Mouse (Mus musculus) liver (tissue): ENCODE results near the gene Plxna1.

Source experiments
- DNase-seq: peaks from one replicate; pipeline ENCODE4 v3.0.0-alpha.2; 2020; ENCODE audit warnings: mixed read lengths

Gene Plxna1

DNA sequence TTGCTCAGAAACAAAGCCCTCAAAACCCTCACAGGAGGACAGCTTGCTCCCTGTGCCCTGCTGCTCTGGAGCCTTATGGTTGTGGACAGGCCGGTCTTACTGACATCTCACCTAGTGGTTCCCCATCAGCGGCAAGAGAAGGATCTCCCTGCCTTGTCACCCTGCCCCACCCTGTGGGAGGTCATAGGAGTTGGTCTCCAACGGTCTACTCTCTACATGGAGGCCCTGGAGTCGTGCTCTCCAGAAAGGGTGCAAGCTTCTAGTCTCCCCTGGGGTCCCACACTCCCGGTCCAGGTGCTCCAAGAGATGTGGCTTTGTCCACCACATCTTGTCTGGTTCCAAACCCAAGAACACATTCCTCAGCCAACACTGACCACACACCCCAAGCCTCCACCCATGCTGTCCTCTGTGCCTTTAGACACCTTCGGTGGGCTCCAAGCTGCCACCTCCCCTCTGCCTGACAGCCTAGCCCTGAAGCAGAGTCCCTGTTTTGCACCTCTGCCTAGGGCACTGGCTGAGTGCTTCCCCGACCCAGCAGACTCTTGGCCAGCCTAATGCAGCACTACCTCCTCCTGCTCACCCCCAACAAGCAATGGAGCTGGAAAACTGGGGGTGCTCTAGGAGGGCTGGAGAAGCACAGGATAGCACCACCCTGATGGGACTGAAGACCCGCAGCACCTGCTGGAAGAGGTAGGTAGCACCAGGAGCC, 1.6 kb downstream of the Plxna1 start:
- DNase-seq: no peak

DNA sequence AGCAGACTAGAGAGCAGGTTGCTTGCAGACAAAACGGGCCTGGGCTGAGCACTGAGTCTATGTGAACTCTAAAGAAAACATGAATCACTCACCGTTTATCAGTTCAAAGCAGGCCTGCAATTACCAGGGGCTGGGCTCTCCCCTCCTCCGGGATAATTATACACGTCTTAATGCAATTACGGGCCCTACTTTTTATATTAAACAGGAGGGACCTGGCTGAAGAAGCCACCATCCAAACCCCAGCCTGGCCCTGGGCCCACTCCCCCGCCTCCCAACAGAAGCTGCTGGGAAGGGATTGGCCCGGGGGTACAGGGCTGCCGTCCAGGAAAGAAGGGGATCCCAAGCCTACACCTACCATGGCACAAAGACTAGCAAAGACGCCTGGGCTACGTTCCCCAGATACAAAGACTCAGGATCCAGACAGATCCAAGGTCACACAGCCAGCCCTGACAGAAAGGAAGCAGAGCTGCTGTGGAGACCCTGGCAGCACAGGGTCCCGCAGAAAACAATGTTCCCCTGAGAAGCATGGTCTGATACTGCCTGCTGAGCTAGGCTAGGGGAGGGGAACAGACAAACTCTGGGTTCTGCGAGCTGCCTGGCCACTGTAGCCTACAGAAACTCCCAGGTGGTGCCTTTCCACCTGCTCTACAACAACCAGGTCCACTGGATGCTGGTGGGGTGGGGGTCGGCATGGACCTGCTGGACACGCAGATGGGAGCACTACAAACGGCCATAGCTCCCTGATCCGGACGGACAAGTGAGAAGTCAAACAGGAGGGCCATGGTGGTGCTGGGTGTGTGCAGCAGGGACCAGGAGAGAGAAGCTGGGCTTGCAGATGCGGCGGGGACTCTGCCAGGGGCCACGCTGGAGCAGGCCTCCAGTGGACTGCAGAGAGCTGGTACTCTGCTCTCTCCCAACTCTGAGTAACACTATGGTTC, 2.4 kb downstream of the Plxna1 start:
- no peak for DNase-seq

DNA sequence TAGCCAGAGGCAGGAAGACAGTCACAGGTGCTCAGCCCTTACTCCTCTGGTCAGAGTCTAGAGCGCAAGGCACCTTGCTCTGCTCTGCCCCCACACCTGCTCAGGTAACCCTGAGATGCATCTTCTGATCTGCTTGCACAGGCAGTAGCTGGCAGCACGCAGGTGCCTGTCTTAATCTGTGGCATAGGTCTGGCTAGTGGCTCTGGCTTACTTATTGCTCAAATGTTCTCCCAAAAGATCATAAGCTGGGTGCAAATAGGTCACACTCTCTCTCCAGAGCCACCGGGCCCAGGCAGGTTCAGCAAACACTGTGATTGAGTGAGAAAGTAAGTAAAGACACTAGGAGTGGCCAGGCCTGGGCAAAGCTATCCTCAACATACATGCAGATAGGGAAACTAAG, 3.2 kb downstream of the Plxna1 start:
- DNase-seq: no peak

DNA sequence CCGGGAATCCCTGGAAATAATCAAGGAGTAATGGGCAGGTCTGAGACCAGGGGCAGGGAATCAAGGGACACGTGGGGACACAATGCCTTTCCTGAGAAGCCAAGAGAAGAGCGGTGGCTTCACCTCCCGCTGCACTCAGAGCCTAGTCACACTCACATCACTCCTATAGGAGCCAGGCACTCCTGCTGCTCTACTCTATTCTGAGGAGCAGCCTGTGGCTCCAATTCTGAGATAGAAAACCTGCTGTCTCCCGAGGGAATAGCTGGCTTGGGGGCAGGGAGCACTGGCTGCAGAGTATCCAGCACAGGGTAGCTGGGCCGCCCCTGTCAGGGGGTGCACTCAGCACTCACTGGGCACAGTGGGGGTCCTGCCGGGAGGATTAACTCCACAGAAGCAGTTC, 6.8 kb downstream of the Plxna1 start:
- no peak for DNase-seq

DNA sequence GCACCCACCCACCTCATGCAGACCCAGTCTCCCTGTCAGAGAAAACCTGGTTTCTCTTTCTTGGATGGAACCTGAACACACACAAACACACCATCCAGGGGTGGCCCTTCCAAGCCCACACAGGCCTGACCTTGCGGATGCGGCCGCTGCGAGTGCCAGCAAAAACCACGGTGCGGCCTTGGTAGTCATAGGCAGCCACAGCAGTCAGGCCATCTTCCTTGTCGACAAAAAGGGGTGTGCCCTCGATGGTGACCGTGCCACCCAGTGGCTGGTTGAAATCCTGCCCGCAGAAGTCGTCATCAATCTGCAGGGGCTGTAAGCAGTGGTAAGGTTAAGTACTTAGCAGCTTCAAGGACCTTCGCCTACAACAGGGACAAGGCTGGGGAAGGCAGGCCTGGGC, 7.7 kb downstream of the Plxna1 start:
- DNase-seq: no peak

DNA sequence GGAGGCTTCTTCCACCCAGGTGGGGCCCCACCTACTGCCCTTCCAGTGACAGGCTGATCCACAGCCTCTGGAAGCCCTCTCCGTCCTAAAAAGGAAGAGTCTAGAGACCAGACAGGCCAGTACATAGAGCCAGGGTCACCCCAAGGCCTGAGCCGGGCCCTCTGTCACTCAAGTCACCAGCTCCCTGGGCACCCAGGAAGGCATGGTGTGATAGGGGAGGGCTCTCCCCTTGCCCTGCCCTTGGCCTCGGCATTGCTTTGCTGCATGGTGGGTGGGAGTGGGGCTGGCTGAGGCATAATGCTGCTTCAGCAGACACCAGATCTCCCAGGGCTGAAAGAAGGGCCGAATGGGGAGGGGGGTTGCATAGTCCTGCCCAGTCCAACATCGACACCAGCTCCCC, 8.3 kb downstream of the Plxna1 start:
- no peak for DNase-seq

DNA sequence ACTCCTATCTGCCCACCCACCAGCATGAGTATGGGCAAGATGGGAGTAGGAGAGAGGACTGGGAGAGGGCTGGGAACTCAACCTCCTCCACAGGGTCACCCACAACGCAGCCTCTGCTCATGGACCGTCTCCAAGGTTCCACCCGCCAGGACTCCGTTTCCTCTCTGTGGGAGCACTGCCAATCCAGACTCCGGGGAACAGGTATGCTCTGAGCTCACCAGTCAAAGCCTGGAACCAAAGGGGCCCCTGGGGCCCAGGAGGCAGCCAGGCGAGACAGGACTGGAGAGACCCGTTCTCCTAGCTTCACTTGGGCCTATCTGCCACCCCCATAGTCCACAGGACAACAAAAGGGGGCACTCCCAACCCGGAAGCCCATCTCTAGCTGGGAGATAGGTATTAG, 9.3 kb downstream of the Plxna1 start:
- no peak for DNase-seq

DNA sequence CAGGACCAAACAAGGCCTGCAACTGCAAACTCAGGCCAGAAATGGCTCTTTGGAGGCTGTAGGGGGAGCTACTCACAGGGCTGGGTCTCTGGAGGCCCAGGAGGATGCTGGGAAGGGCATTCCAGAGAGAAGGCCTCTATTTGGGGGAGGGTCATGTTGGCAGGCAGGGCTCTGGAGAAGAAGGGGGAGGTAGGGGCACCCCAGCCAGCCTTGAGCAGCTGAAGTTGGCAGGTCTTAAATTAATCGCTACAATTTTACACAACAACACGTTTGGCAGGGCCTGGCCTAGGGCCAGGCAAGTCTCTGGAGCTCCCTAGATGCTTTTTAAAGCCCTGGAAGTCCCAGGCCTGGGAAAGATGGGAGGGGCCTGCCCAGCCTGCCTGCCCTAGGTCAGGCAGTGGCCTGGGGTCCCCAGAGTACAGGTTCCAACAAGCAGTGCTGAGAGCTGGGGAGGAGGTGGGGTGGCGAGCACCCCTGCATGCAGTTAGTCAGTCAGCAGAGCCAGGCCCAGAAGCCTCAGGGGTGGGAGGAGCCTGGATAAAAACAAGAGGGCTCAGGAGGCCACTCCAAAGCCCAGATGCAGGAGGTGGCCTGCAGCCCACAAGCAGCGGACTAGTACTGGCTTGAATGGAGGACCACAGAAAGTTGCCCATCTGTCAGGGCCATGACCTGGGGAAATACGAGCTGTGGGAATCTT, 10.8 kb downstream of the Plxna1 start:
- no peak for DNase-seq

DNA sequence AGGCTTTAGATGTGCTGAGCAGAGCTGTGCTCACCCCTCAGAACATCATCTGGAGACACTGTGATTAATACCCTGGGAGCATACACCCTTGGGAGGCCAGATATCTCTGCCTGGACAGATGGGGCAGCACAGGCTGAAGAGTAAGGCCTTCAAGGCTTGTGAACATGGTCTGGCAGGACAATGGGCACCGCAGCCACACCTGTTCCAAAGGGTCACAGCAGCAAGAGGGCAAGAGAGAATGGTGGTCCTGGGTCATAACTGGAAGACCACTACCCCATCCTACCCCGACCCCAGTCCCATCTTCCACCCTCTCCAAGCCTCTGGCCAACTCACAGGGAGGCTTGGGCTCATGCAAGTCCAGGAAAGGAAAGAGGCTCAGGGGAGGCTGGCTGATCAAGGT, 11.9 kb downstream of the Plxna1 start:
- DNase-seq: no peak

DNA sequence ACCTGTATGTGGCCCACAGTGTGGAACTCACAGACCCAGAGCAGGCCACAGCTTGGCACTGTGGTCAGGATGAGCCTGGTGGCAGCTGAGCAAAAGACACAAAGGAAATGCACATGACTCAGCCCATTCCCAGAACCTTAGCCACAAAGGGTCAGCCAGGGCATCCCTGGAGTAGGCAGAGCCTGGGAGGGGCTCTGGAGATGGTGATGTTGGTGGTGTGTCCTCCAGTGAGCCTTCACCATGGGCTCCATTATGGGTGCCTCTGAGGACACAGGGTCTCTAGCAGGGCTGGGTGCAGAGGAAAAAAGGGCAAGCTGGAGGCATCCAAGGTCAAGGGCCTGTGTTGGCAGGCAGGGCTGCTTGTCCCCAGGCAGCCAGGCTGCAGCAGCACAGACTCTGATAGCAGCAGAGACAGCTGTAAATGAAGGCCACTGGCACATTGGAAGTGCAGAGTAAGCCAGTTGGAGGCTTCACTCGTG, 12.3 kb downstream of the Plxna1 start:
- DNase-seq: no peak

DNA sequence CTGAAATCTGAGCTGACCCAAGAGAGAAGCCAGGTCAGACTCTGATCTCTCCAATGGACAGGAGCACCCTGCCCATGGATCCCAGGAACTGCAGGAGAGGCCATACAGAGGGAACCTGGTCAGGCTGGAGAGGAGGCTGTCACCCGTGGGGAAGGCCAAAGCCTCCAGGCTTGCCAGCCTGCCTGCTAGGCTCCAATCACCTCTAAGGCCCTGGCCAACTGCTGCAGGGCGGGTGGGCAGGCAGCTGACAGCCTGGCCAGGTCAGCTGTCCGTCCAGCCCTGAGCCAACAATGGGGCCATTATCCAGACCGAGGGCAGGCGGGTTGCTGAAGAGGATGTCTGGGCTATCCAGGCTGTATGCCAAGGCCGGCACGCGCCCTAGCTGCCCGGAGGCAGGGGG, 14.1 kb downstream of the Plxna1 start:
- DNase-seq: no peak

DNA sequence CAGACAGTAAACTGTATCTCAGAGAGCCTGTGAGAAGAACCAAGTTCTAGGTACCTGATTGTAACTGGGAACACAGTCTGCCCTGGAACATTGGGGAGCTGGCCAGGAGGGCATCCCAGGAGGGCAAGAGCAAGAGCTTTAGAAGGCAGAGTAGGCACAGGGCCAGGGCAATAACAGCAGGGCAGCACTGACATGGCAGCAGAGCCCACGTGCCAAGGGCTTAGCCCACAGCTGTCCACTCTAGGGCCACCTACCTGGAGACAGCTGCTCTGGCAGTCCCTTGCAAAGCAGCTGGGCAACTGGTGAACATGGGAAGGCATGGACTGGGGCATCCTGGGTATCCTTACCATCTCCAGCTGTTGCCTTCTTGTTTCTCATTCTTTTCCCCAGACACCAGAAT, 14.6 kb downstream of the Plxna1 start:
- DNase-seq: no peak

DNA sequence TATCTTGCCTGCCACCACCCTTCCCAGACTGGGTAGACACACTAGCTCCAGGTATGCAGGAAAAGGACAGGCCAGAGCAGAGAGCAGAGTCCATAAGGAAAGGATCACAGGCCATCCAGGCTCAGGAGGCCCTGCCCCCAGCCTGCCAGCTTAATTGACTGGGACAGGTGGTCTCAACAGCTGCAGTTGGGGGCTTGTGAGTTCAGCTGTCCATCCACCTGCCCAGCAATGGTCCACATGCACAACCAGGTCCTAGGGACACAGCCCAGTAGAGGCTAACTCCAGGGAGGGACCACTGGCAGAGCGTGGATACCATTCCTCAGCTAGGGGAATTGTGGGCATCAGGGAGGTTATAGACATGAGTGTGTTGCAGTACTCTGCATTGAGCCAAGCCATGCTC, 16.6 kb downstream of the Plxna1 start:
- no peak for DNase-seq

DNA sequence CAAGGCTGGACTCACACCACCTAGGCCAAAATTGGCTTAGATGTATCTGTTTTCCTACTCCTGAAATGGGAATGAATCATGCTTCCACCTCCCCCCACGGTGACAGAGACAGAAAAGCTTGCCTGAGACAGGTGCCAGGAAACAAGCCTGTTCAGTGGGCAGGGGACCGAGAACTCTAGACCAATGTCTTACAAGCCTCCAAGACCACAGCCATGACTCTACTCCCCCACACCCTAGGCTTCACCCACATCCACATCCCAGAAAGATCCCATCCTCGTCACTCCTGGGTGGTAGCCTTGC, 17.0 kb downstream of the Plxna1 start:
- DNase-seq: no peak

DNA sequence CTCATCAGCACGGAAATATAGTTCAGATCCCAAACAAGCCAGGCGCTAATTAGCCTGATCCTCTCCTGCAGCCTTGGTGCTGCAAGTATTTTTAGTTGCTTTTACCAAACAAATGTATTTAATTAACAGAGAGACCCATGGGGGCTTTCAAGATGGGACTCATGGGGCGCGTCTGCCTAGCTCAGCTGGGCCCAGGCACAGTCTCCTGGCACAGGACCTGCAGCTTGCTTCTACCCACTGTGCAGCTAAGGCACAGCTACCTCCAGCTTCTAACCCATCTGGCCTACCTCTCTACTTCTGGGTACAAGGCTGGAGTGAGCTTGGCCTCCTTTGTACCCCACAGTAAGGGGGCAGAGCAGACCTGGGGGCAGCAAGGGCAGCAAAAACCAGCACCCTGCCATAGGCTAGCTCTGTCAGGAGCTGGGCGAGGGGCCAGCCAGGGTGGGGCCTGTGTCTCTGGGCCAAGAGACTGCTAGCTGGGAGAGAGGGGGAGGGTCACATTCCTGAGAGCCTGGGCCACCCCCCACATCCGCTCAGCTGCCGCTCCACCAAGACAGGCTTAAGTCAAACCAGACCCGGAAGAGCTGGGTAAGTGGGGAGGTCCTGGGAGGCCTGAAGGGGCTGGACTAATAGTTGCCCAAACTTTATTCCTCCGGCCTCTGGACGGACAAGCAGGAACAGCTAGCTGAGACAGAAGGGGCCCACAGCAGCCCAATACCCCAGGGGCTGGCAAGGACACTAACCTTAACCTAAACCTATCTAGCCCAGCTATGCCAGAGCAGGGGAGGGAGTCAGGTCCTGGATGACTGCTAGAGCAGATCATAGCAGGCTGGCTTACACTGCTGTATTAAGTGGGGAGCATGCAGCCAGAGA, 17.6 kb downstream of the Plxna1 start:
- peak; percentile 69 for DNase-seq

DNA sequence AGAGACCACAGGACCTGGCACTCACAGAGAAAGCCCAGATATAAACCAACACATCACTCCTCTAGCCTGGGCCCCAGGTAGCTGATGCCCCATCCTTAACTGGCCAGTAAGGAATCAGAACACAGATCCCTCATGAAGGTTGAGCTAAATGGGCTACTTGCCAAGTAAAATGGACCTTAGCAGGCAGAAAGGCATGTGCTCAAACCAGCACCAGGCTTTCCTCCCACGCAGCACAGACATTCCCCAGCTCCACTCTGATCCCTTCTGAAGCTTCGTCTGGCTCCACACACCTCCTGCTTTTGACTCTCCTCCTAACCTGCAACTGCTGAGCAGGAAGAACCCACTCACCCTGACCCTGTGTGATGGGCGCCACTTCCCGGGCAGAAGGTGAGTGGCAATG, 20.4 kb downstream of the Plxna1 start:
- no peak for DNase-seq

DNA sequence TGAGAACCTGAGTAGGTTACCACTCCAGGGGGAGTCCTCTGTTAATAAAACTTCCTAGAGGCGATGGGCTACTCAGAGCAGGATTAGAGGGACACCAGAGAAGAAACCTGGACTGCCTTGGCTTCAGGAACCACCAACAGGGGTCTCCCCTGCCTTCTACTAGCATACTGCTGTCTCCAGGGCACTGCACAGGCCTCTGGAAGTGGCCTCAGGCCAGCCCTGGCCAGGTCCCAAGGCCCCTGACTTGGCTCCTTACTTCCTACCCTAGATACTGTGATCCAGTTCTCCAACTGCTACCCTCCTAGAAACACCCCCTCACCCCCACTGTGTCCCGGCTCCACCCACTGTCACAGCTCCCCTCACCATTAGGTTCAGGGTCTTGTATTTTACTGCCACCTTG, 23.0 kb downstream of the Plxna1 start:
- DNase-seq: no peak

DNA sequence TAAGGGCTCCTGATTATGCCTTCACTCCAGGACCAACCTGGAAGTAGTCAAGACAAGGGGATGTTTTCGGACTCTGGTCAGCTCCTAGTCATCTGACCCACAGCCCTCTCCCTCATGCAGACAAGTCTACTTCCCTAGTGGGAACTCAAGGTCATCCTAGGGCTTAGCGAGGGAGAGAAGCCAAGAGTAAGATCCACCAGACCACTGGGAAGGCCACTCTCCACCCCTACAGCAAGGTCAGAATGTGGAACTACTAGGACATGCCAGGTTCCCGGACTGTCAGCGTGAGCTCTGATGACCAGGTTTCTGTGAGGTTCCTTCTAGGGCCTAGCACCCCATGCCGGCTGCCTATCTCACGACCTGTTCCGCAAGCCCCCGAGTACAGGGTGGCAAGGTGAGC, 23.7 kb downstream of the Plxna1 start:
- no peak for DNase-seq

DNA sequence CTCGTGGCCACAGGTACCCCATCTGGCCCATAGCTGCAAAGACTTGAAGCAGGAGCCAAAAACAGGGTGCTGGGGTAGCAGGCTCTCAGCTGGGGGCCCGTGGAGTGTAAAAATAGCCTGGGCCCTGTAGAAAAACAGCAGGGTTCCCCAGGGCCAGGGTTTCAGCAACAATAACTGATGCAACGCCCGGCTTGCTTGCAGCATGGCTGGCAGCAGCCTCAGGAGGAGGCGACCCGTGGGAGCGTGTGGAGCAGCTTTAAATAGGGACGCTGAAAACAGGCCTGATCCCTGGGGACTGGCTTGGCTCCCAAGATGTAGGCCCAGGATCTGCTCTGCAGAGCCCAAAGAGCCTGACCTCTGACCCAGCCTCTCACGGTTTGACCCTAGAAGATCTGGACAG, 24.8 kb downstream of the Plxna1 start:
- DNase-seq: no peak

DNA sequence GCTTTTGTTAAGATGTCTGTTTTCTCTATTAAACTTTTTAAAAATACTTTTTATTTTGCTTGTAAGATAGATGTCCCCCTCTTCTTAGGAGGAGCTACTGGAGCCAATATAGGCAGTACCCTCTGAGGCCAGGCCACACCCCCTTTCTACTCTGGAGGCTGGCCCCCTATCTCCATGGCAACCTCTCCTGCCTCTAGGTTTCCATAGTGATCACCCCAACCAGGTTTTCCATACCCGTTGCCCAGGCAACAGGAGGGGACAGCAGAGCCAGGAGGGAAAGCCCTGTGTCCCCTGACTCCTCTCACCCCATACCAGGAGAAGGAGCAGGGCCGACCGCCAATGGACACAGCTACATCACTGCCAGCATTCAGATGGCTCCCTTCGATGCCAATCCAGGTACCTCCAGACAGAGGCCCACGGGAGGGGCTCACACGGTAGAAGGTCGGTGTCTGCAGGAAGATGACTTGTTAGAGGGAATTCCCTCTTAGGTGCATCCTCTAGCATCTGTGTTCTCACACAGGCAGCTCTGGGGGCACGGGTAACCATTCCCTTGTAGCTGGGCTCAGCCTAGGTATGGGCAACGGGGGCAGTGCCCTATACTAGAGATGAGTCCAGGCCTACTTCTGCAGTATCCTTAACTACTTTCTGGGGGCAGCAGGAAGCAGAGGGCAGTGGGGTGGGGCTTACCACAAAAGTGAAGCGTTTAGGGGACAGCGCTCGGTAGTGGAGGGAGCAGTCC, 28.3 kb downstream of the Plxna1 start:
- DNase-seq: no peak

DNA sequence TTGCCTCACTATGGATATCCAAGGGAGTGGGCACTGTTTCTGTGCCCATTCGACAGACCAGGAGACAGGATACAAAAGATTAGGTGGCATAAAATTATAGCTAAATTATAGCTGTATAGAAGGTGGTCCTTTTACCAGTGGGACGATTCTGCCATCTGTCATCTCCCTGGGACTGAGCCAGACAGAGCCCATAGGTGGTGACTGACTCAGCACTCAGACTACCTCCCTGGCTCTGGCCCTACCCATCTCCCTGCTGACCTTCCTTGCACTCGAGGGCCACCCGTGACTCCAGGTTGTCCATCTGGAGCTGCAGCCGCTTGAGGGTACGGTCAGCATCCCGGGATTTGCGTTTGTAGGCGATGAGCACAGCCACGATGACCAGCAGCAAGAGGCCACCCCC, 31.5 kb downstream of the Plxna1 start:
- no peak for DNase-seq

DNA sequence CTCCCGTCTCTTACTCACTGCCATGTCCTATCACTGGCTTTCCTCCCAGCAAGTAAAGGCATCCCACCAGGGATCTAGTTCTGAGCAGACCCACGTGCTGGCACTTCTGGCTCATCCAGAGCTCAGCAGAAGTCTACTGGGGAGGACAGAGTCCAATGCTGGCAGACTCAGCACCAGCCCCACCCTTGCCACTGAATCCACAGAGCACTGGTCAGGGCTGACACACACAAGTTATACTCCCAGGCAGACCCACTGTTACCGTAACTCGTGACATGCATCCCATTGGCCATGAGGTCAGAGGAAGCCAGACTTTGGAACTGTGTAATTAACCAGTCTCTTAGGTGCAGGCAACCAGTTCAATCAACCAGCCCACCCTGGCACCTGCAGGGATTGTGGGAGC, 33.8 kb downstream of the Plxna1 start:
- DNase-seq: no peak
